Mouse (Mus musculus): Measurements from ENCODE around the gene Gmnn.
"Not testable (repeated sequence)": the region's sequence is repeated elsewhere in the genome, so short reads cannot be mapped to it uniquely, and the experiment has no call there.

Gmnn gene

GRCm38 (mm10) chr13:24761403-24762227 is at the start of gene Gmnn:
Gene Gmnn, minus strand, starts transcription at chr13:24761923.
- DNase-seq: peak; percentile 86 to 91

GRCm38 (mm10) chr13:24806079-24806478 is 44.4 kb upstream of the Gmnn start:
- no peak for DNase-seq

GRCm38 (mm10) chr13:24803196-24803595 is 41.5 kb upstream of the Gmnn start:
- DNase-seq: no peak

- DNase-seq: peak; percentile 22 to 39
Measured at GRCm38 (mm10) chr13:24802131-24802691, 40.5 kb upstream of the Gmnn start.

GRCm38 (mm10) chr13:24801308-24801921 is 39.7 kb upstream of the Gmnn start, which contains the start of gene BC005537:
Gene BC005537, plus strand, starts transcription at chr13:24801657.
- peak; percentile 66 to 70 for DNase-seq

GRCm38 (mm10) chr13:24800674-24801307 is 39.1 kb upstream of the Gmnn start:
- peak; percentile 95 to 98 for DNase-seq

- DNase-seq: peak; percentile 61 to 72
Measured at GRCm38 (mm10) chr13:24799925-24800673, 38.4 kb upstream of the Gmnn start.

GRCm38 (mm10) chr13:24799378-24799777 is 37.7 kb upstream of the Gmnn start:
- no peak for DNase-seq

- no peak for DNase-seq
Measured at GRCm38 (mm10) chr13:24798686-24799085, 37.0 kb upstream of the Gmnn start.

GRCm38 (mm10) chr13:24792411-24793045 is 30.8 kb upstream of the Gmnn start:
- no peak for DNase-seq

- no peak for DNase-seq
Measured at GRCm38 (mm10) chr13:24791349-24791748, 29.6 kb upstream of the Gmnn start.

GRCm38 (mm10) chr13:24787477-24787876 is 25.8 kb upstream of the Gmnn start:
- no peak for DNase-seq

GRCm38 (mm10) chr13:24786014-24786490 is 24.3 kb upstream of the Gmnn start:
- peak; percentile 58 to 77 for DNase-seq

- DNase-seq: no peak
Measured at GRCm38 (mm10) chr13:24781916-24782315, 20.2 kb upstream of the Gmnn start.

GRCm38 (mm10) chr13:24778706-24779380 is 17.1 kb upstream of the Gmnn start:
- DNase-seq: no peak

- no peak for DNase-seq
Measured at GRCm38 (mm10) chr13:24778026-24778425, 16.3 kb upstream of the Gmnn start.

- DNase-seq: peak; percentile 45 to 69
Measured at GRCm38 (mm10) chr13:24776146-24776844, 14.6 kb upstream of the Gmnn start.

- not testable (repeated sequence) for DNase-seq
Measured at GRCm38 (mm10) chr13:24771482-24771881, 9.8 kb upstream of the Gmnn start.

GRCm38 (mm10) chr13:24767809-24768208 is 6.1 kb upstream of the Gmnn start:
- DNase-seq: not testable (repeated sequence)

GRCm38 (mm10) chr13:24762254-24762653 is 531 bp upstream of the Gmnn start:
- DNase-seq: no peak

GRCm38 (mm10) chr13:24761083-24761402 is 680 bp downstream of the Gmnn start:
- DNase-seq: no peak

All from cerebellum, postnatal 25 days (tissue).